Mouse (Mus musculus): ENCODE measurements around the gene Ttc13.

DNA sequence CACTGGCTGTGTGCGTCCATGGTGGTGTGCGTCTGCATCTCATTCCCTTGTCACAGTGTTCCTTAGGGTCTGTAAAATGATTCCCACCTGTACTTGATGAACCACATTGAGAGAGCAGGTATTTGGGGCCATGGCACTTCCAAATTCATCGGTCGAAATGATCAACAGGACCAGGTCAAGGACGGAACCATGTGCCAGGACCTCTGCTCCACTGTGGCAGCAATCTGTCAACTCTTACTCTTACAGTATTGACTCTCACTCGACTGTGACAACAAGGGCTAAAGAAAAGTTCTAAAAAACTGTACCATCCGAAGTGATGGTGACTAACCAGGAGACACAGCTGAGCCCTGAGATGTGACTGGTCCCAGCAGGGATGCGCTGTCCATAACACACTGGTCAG lies 33.7 kb upstream of the Ttc13 start:
- TF ChIP-seq CTCF (IDR thresholded peaks at IDR 0.05; ENCODE audit: borderline replicate concordance, insufficient read depth, low read depth, low read length) (no peak), POLR2A (IDR thresholded peaks at IDR 0.05; ENCODE audit: borderline replicate concordance, insufficient read depth, low read length) (no peak)
